Mouse (Mus musculus) embryonic fibroblast, embryonic 13.5 days (primary cell): ENCODE data around the gene Srgap2. TPM values are rescaled to one million over a fixed set of nuclear protein-coding genes. Genes with fewer than 3 reads are reported as not detected.

Experiments
- H3K27ac ChIP-seq: 2 replicates; pipeline ENCODE4 v1.5.1; 2012; ENCODE audit warnings: low read length, control low read depth, inconsistent platforms; ENCODE audit not compliant: insufficient read depth
- H3K4me1 ChIP-seq: 2 replicates; pipeline ENCODE4 v1.6.1; 2011; ENCODE audit warnings: low read length; ENCODE audit not compliant: control insufficient read depth, insufficient read depth
- H3K4me3 ChIP-seq: 2 replicates; pipeline ENCODE4 v1.5.1; 2011; ENCODE audit warnings: mild to moderate bottlenecking, control low read depth, low read length; ENCODE audit not compliant: insufficient read depth
- CTCF ChIP-seq: IDR thresholded peaks from 2 replicates; pipeline ENCODE4 v1.5.1; 2011; ENCODE audit warnings: mild to moderate bottlenecking, control low read depth, low read length, moderate library complexity, borderline replicate concordance; ENCODE audit not compliant: insufficient read depth
- POLR2A ChIP-seq: IDR thresholded peaks from 2 replicates; pipeline ENCODE4 v1.6.1; 2011; ENCODE audit warnings: low read depth, mild to moderate bottlenecking, control low read depth, low read length, moderate library complexity
- polyA plus RNA-seq: library from polyadenylated mRNA; stranded (reverse); fragments of >200 nt; gene quantifications from 2 replicates; pipeline ENCODE4 v1.2.4, GENCODE M21; 2011; ENCODE audit warnings: low read depth; ENCODE audit not compliant: missing spikeins, insufficient read length

Srgap2 gene
- polyA plus RNA-seq, 1 experiment, result 66.6 TPM

GRCm38 (mm10) chr1:131454386-131454785, 72.8 kb downstream of the Srgap2 start:
- no peaks in the 10 kb centered on the region; the same call in 1 of the 2 replicates for H3K4me1 ChIP-seq
- no peak overlapping the region for H3K27ac ChIP-seq
- TF ChIP-seq CTCF (no peak), POLR2A (no peak)
- no peak overlapping the region for H3K4me3 ChIP-seq

GRCm38 (mm10) chr1:131453335-131453734, 73.8 kb downstream of the Srgap2 start:
- TF ChIP-seq POLR2A, result no peak
- no peak for TF ChIP-seq CTCF
- no peak overlapping the region for H3K4me3 ChIP-seq
- no peaks in the 10 kb centered on the region; the same call in 1 of the 2 replicates for H3K4me1 ChIP-seq
- no peak overlapping the region for H3K27ac ChIP-seq

- H3K27ac ChIP-seq, result no peak overlapping the region
These were observed 78.8 kb downstream of the Srgap2 start for GRCm38 (mm10) chr1:131448373-131448772.

GRCm38 (mm10) chr1:131447333-131447732, 79.8 kb downstream of the Srgap2 start:
- TF ChIP-seq POLR2A (no peak), CTCF (no peak)
- H3K27ac ChIP-seq, result 0 out of 2 replicates have a peak overlapping the region, but pooled peaks have one; percentile 3
- no peak overlapping the region for H3K4me3 ChIP-seq
- peaks cover 10% of the 10 kb centered on the region for H3K4me1 ChIP-seq

More at GRCm38 (mm10) chr1:131448373-131448772, 78.8 kb downstream of the Srgap2 start:
- peaks cover 10% of the 10 kb centered on the region for H3K4me1 ChIP-seq
- no peak for TF ChIP-seq CTCF
- TF ChIP-seq POLR2A, result no peak
- no peak overlapping the region for H3K4me3 ChIP-seq

- TF ChIP-seq POLR2A (no peak), CTCF (no peak)
- no peak overlapping the region for H3K4me3 ChIP-seq
- H3K4me1 ChIP-seq, result peaks cover 10% of the 10 kb centered on the region
- H3K27ac ChIP-seq, result peak overlapping the region; percentile 65
These were observed 80.6 kb downstream of the Srgap2 start for GRCm38 (mm10) chr1:131446577-131446976.

GRCm38 (mm10) chr1:131438556-131438955, 88.6 kb downstream of the Srgap2 start:
- TF ChIP-seq CTCF (no peak), POLR2A (no peak)
- no peak overlapping the region for H3K27ac ChIP-seq
- H3K4me3 ChIP-seq, result no peak overlapping the region
- H3K4me1 ChIP-seq, result no peaks in the 10 kb centered on the region

GRCm38 (mm10) chr1:131437975-131438374, 89.2 kb downstream of the Srgap2 start:
- Histone ChIP-seq H3K27ac (no peak overlapping the region), H3K4me3 (no peak overlapping the region), H3K4me1 (no peaks in the 10 kb centered on the region)
- TF ChIP-seq POLR2A (no peak), CTCF (no peak)

- no peak overlapping the region for H3K4me3 ChIP-seq
- H3K27ac ChIP-seq, result no peak overlapping the region
- peaks cover 3% of the 10 kb centered on the region; the same call in 1 of the 2 replicates for H3K4me1 ChIP-seq
- TF ChIP-seq POLR2A (no peak), CTCF (no peak)
These were observed 90.5 kb downstream of the Srgap2 start for GRCm38 (mm10) chr1:131436609-131437008.

- Histone ChIP-seq H3K27ac (no peak overlapping the region), H3K4me3 (no peak overlapping the region), H3K4me1 (peaks cover 11% of the 10 kb centered on the region)
- TF ChIP-seq CTCF (no peak), POLR2A (no peak)
These were observed 95.5 kb downstream of the Srgap2 start for GRCm38 (mm10) chr1:131431456-131432246.

- Histone ChIP-seq H3K4me3 (no peak overlapping the region), H3K27ac (no peak overlapping the region; the same call in 1 of the 2 replicates), H3K4me1 (peaks cover 11% of the 10 kb centered on the region)
- no peak for TF ChIP-seq CTCF
- TF ChIP-seq POLR2A, result no peak
These were observed 99.9 kb downstream of the Srgap2 start for GRCm38 (mm10) chr1:131427140-131427821.
